Mouse (Mus musculus) spleen, adult 10 weeks (tissue): ENCODE data around the gene Pabpc4. TPM values are rescaled to one million over a fixed set of nuclear protein-coding genes. Genes with fewer than 3 reads are reported as not detected.

Source experiments
- polyA plus RNA-seq: library from polyadenylated mRNA; stranded (reverse); fragments of 350-450 nt; fragmentation: Illumina TruSeq; extraction: RNeasy Lipid Tissue Mini Kit (QIAGEN cat#74804); gene quantifications from one replicate; pipeline ENCODE4 v1.2.3, GENCODE M21; 2015; ENCODE audit warnings: low replicate concordance; ENCODE audit not compliant: insufficient read depth

Gene Pabpc4
- 65.2 TPM for polyA plus RNA-seq

GRCm38 (mm10) chr4:123261721-123262401 lies at the start of gene Pabpc4:
Gene Pabpc4, plus strand, starts transcription at chr4:123262351.

GRCm38 (mm10) chr4:123233492-123234084 lies 28.6 kb upstream of the Pabpc4 start, which contains the start of gene Heyl:
Gene Heyl, plus strand, starts transcription at chr4:123233556.

GRCm38 (mm10) chr4:123323534-123323933 lies 61.4 kb downstream of the Pabpc4 start, which contains the start of gene Oxct2a:
Gene Oxct2a, minus strand, starts transcription at chr4:123323634.

GRCm38 (mm10) chr4:123342642-123343470 lies 80.7 kb downstream of the Pabpc4 start, which contains the start of gene Bmp8a:
Gene Bmp8a, minus strand, starts transcription at chr4:123343252.

Other genes with a start within 250 kb of the Pabpc4 start
- gene Trit1, start 245.8 kb upstream of the Pabpc4 start, polyA plus RNA-seq, result 34.0 TPM
- not detected for gene Bmp8b, start 157.2 kb upstream of the Pabpc4 start, polyA plus RNA-seq
- gene Oxct2b, start 146.1 kb upstream of the Pabpc4 start, polyA plus RNA-seq, result not detected
- 44.1 TPM for gene Ppie, start 122.4 kb upstream of the Pabpc4 start, polyA plus RNA-seq
- gene Hpcal4, start 79.1 kb upstream of the Pabpc4 start, polyA plus RNA-seq, result not detected
- not detected for gene Nt5c1a, start 60.8 kb upstream of the Pabpc4 start, polyA plus RNA-seq
- gene Heyl, start 28.8 kb upstream of the Pabpc4 start, polyA plus RNA-seq, result 2.5 TPM
- gene Oxct2a, start 61.3 kb downstream of the Pabpc4 start, polyA plus RNA-seq, result not detected
- 0.12 TPM for gene Bmp8a, start 80.9 kb downstream of the Pabpc4 start, polyA plus RNA-seq